Mouse (Mus musculus) embryo, embryonic 9.5 days (tissue): ENCODE measurements around the gene 2510009E07Rik.

ENCODE experiments used
- DNase-seq: peaks from one replicate; pipeline ENCODE4 v3.0.0-alpha.2; 2017; ENCODE audit errors: extremely low spot score

Gene 2510009E07Rik

GRCm38 (mm10) chr16:21636156-21636853 is 58.2 kb downstream of the 2510009E07Rik start:
- no peak for DNase-seq

GRCm38 (mm10) chr16:21634460-21634859 is 60.0 kb downstream of the 2510009E07Rik start:
- no peak for DNase-seq

- DNase-seq, result no peak
These were observed 62.6 kb downstream of the 2510009E07Rik start for GRCm38 (mm10) chr16:21631815-21632222.

- no peak for DNase-seq
These were observed 63.9 kb downstream of the 2510009E07Rik start for GRCm38 (mm10) chr16:21630614-21631013.

GRCm38 (mm10) chr16:21628061-21628591 is 66.3 kb downstream of the 2510009E07Rik start:
- DNase-seq, result no peak

- DNase-seq, result no peak
These were observed 67.2 kb downstream of the 2510009E07Rik start for GRCm38 (mm10) chr16:21627248-21627647.

GRCm38 (mm10) chr16:21625784-21626634 is 68.5 kb downstream of the 2510009E07Rik start:
- no peak for DNase-seq

- DNase-seq, result no peak
These were observed 73.8 kb downstream of the 2510009E07Rik start for GRCm38 (mm10) chr16:21620630-21621029.

- peak; percentile 25 for DNase-seq
These were observed 78.7 kb downstream of the 2510009E07Rik start for GRCm38 (mm10) chr16:21615802-21616201.

GRCm38 (mm10) chr16:21610473-21610872 is 84.0 kb downstream of the 2510009E07Rik start:
- DNase-seq, result no peak

GRCm38 (mm10) chr16:21608176-21608865 is 86.1 kb downstream of the 2510009E07Rik start:
- DNase-seq, result no peak

GRCm38 (mm10) chr16:21607651-21608040 is 86.8 kb downstream of the 2510009E07Rik start:
- DNase-seq, result no peak

GRCm38 (mm10) chr16:21607021-21607650 is 87.3 kb downstream of the 2510009E07Rik start:
- no peak for DNase-seq

GRCm38 (mm10) chr16:21606249-21607020 is 88.0 kb downstream of the 2510009E07Rik start:
- no peak for DNase-seq

- DNase-seq, result no peak
These were observed 90.1 kb downstream of the 2510009E07Rik start for GRCm38 (mm10) chr16:21604354-21604753.
